Mouse (Mus musculus) heart, adult 2 months (tissue): Measurements from ENCODE around the gene Zfp598. TPM values are rescaled to one million over a fixed set of nuclear protein-coding genes. Genes with fewer than 3 reads are reported as not detected.
"Not testable (repeated sequence)": the region's sequence is repeated elsewhere in the genome, so short reads cannot be mapped to it uniquely, and the experiment has no call there.

ENCODE experiments used
- DNase-seq, 2 experiments: peaks; one replicate each; pipeline ENCODE4 v3.0.0; 2021
- H3K27ac ChIP-seq: fragments of 200-600 bp; 2 replicates; pipeline ENCODE4 v1.8.1; 2022
- H3K27me3 ChIP-seq: fragments of 200-500 bp; 2 replicates; pipeline ENCODE4 v1.6.1; 2012; ENCODE audit warnings: mild to moderate bottlenecking, low read length, inconsistent platforms, mixed read lengths; ENCODE audit not compliant: control insufficient read depth, insufficient read depth
- H3K36me3 ChIP-seq: fragments of 200-500 bp; 2 replicates; pipeline ENCODE4 v1.6.1; 2012; ENCODE audit warnings: low read length, inconsistent platforms; ENCODE audit not compliant: control insufficient read depth, insufficient read depth
- H3K4me1 ChIP-seq: fragments of 200-500 bp; 2 replicates; pipeline ENCODE4 v1.6.1; 2011; ENCODE audit warnings: low read length; ENCODE audit not compliant: control insufficient read depth, insufficient read depth
- H3K4me3 ChIP-seq: fragments of 200-600 bp; 2 replicates; pipeline ENCODE4 v1.8.1; 2022
- H3K79me2 ChIP-seq: fragments of 200-500 bp; replicated peaks from 2 replicates; pipeline ENCODE4 v1.6.1; 2012; ENCODE audit warnings: mild to moderate bottlenecking, inconsistent platforms, low read length, moderate library complexity, mixed read lengths; ENCODE audit not compliant: control insufficient read depth, insufficient read depth
- H3K9ac ChIP-seq: fragments of 200-500 bp; 2 replicates; pipeline ENCODE4 v1.6.1; 2012; ENCODE audit warnings: low read depth, mild to moderate bottlenecking, control low read depth, inconsistent platforms, low read length, mixed read lengths
- CTCF ChIP-seq: fragments of 200-600 bp; IDR thresholded peaks from 2 replicates; pipeline ENCODE4 v1.8.1; 2022; ENCODE audit warnings: antibody characterized with exemption, mild to moderate bottlenecking, moderate library complexity
- EP300 ChIP-seq: fragments of 200-500 bp; IDR thresholded peaks from 2 replicates; pipeline ENCODE4 v1.6.1; 2011; ENCODE audit warnings: low read depth, low read length, control low read depth; ENCODE audit not compliant: insufficient read depth
- POLR2A ChIP-seq: fragments of 200-500 bp; IDR thresholded peaks from 2 replicates; pipeline ENCODE4 v1.6.1; 2011; ENCODE audit warnings: mild to moderate bottlenecking, low read depth, low read length, control low read depth; ENCODE audit not compliant: insufficient read depth
- WGBS: fragments of 180-500 bp; shearing (Covaris S2); methylation state at CpG from one replicate; pipeline ENCODE4 v1.1.7; 2018; 5-methylcytosine and 5-hydroxymethylcytosine counted together
- intact Hi-C: fragments of 180-260 bp; cut with DNase I; formaldehyde crosslinking; loops from one replicate; pipeline ENCODE4 v1.15.1; 2025
- polyA plus RNA-seq: library from polyadenylated mRNA; depleted of rRNA; stranded (reverse); fragments of >200 nt; gene quantifications from 2 replicates; pipeline ENCODE4 v1.2.3, GENCODE M21; 2012
- total RNA-seq, 2 experiments: library from RNA; stranded (reverse); gene quantifications; 2 replicates each; pipeline ENCODE4 v1.2.3; 2021

The Zfp598 gene
- total and polyA plus RNA-seq, 3 experiments, result 17.4 to 28.1 (median 17.5) TPM

DNA sequence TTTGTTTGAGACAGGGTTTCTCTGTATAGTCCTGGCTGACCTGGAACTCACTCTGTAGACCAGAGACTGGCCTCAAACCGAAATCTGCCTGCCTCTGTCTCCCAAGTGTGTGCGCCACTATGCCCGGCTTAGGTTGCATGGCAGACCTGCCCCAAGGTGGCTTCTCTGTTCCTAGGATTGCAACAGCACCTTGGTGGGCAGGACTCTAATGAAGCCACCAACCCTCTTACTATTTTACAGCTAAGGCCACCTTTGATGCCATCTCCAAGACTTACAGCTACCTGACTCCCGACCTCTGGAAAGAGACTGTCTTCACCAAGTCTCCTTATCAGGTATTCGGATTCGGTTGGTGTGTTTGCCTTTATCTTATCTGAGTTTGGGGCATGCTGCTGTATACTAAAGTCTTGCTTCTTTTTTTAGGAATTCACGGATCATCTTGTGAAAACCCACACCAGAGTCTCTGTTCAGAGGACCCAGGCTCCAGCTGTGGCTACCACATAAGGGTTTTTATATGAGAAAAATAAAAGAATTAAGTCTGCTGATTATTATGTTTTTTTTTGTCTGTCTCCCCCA, 52.0 kb downstream of the Zfp598 start:
- H3K27me3 ChIP-seq, H3K4me3 ChIP-seq, H3K79me2 ChIP-seq, DNase-seq, H3K4me1 ChIP-seq, intact Hi-C loops, H3K27ac ChIP-seq: not testable (repeated sequence)
- Histone ChIP-seq H3K9ac (peak overlapping the region; percentile 23; the same call in 1 of the 2 replicates), H3K36me3 (peaks cover 12% of the 10 kb centered on the region)
- 28% methylated on average over 7 of the region's 7 CpGs for WGBS
- 0 out of 2 replicates have a peak, but pooled peaks have one; percentile 27 for TF ChIP-seq POLR2A

DNA sequence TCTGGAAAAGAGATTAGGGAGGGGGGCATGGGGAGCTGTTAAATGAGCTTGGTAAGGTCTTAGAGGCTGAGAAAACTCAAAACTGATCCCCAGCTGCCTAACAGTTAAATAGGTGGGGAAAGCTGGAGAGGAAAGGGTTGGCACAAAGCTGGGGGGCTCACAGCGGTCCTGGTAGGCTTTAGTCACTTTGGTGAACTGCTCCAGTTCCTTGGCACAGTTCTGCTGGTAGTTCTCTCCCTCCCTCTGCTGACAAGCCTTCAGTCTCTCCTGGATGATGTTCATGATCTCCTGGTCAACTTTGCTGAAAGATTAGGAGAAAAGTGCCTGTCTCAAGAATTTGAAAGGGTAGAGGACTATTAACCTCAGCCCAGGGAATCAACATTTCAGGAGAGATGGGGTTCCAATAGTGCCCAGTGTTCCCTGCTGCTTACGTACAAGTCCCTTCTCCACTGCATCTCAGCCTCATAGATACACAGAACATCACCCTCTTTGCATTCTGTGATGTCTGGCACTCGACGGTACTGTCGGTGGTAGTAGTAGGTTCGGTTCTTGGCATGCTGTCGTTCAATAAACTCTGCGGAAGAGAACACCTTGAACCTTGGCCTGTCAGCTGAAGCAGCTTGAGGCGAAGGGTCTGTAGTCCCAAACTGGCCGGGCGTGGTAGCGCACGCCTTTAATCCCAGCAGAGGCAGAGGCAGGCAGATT, 52.9 kb downstream of the Zfp598 start:
- no peaks in the 10 kb centered on the region for H3K27me3 ChIP-seq
- peaks cover 12% of the 10 kb centered on the region for H3K36me3 ChIP-seq
- TF ChIP-seq EP300, result no peak
- no peak for TF ChIP-seq CTCF
- TF ChIP-seq POLR2A, result no peak
- peaks cover 7% of the 10 kb centered on the region for H3K4me1 ChIP-seq
- no peaks in the 10 kb centered on the region for H3K79me2 ChIP-seq
- intact Hi-C loops, result no loop called here
- H3K9ac ChIP-seq, result 0 out of 2 replicates have a peak overlapping the region, but pooled peaks have one; percentile 8
- no peak overlapping the region for H3K4me3 ChIP-seq
- DNase-seq, result no peak
- 27% methylated on average over 13 of the region's 13 CpGs for WGBS
- no peak overlapping the region for H3K27ac ChIP-seq

DNA sequence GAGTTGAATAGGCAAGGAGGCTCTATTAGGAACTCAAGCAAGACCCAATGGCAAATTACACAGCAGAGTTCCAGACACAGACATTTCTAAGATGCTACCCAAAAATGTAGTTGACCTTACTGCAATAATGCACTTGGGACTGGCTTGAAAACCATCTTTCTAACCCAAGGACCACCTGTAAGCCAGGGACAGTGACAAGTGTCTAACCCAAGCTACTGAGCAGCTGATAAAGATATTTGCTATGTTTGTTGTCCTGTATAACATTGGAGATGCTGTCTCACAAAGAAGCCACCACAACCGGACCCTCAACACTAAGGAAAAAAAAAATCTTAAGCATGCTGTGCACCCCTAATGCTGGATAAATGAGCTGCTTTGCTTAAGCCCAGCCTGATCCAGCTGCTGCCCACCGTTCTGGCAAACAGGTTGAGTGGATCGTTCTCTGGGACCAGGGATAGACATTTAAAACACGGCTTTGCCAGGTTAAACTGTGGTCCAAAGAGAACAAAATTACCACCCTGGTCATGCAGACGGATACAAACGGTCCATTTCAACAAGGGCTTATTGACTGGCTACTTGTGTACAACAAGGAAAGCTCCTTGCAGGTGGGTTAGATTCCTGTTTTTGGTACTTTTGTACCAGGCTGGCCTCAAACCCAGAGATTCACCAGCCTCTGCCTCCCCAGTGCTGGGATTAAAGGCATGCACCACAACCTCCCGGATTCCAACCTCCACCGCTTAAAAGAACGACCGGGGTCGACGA, 53.8 kb downstream of the Zfp598 start:
- under 1% methylated on average over 12 of the region's 12 CpGs for WGBS
- peak overlapping the region; percentile 73 for H3K4me3 ChIP-seq

DNA sequence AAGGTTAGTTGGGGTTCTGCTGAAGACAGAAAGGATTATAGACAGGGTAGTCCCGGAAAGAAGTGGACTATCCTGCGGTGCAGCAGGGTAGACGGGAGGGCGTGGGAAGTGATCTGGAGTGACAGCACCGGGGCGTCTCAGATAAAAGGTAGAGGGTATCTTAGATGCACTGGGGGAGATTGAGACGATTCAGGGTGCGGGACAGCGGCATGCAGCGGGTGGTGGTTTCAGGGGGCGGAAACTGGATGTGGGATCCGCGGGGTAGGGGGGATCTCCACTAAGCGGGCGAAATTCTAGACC, 54.3 kb downstream of the Zfp598 start:
- no peaks in the 10 kb centered on the region for H3K27me3 ChIP-seq

More for the DNA sequence above, 53.8 kb downstream of the Zfp598 start:
- Histone ChIP-seq H3K36me3 (peaks cover 12% of the 10 kb centered on the region), H3K27me3 (no peaks in the 10 kb centered on the region), H3K9ac (peak overlapping the region; percentile 97), H3K79me2 (no peaks in the 10 kb centered on the region), H3K4me1 (peaks cover 7% of the 10 kb centered on the region), H3K27ac (peak overlapping the region; percentile 98)
- no peak for DNase-seq
- TF ChIP-seq EP300 (no peak), CTCF (no peak), POLR2A (no peak)
- intact Hi-C loops, result no loop called here

GRCm38 (mm10) chr17:24724184-24724583, 54.7 kb downstream of the Zfp598 start, which contains the start of gene Ndufb10:
TSS of gene Ndufb10 (minus strand) at chr17:24724478.
- peaks cover 7% of the 10 kb centered on the region for H3K4me1 ChIP-seq
- peak within 1 kb of the TSS; percentile 97 for H3K9ac ChIP-seq
- peak within 1 kb of the TSS; percentile 98 for H3K27ac ChIP-seq
- no peaks in the 10 kb centered on the region for H3K27me3 ChIP-seq
- peak within 1 kb of the TSS; percentile 73 for H3K4me3 ChIP-seq
- H3K36me3 ChIP-seq, result peaks cover 12% of the 10 kb centered on the region
- intact Hi-C loops, result no loop called here
- peak; percentile 95 to 97 for DNase-seq
- H3K79me2 ChIP-seq, result no peaks in the 10 kb centered on the region
- under 1% methylated on average over 30 of the region's 30 CpGs for WGBS
- peak; percentile 79 for TF ChIP-seq EP300
- TF ChIP-seq CTCF, result peak; percentile 95
- TF ChIP-seq POLR2A, result peak; percentile 99

More for the DNA sequence above, 54.3 kb downstream of the Zfp598 start:
- WGBS, result under 1% methylated on average over 15 of the region's 15 CpGs
- Histone ChIP-seq H3K4me3 (peak overlapping the region; percentile 73), H3K36me3 (peaks cover 12% of the 10 kb centered on the region), H3K27ac (peak overlapping the region; percentile 98), H3K79me2 (no peaks in the 10 kb centered on the region), H3K9ac (peak overlapping the region; percentile 97), H3K4me1 (peaks cover 7% of the 10 kb centered on the region)
- TF ChIP-seq EP300 (no peak), POLR2A (no peak), CTCF (no peak)
- intact Hi-C loops, result no loop called here
- DNase-seq, result no peak
